Mouse (Mus musculus) frontal cortex, adult 2 months (tissue): ENCODE measurements around the gene Gne. TPM values are rescaled to one million over a fixed set of nuclear protein-coding genes. Genes with fewer than 3 reads are reported as not detected.
"Not testable (repeated sequence)": the region's sequence is repeated elsewhere in the genome, so short reads cannot be mapped to it uniquely, and the experiment has no call there.

Experiments
- DNase-seq, 2 experiments: peaks; one replicate each; pipeline ENCODE4 v3.0.0; 2022; ENCODE audit warnings: low spot score in 1 of 2; ENCODE audit errors: extremely low spot score in 1 of 2
- polyA plus RNA-seq: library from polyadenylated mRNA; depleted of rRNA; stranded (reverse); fragments of >200 nt; gene quantifications from 2 replicates; pipeline ENCODE4 v1.2.3, GENCODE M21; 2012

Gene Gne
- polyA plus RNA-seq, 1 experiment = 18.7 TPM

GRCm38 (mm10) chr4:44073799-44074198 is 10.2 kb downstream of the Gne start:
- no peak for DNase-seq

GRCm38 (mm10) chr4:44072873-44073441 is 11.0 kb downstream of the Gne start:
- DNase-seq = no peak

DNA sequence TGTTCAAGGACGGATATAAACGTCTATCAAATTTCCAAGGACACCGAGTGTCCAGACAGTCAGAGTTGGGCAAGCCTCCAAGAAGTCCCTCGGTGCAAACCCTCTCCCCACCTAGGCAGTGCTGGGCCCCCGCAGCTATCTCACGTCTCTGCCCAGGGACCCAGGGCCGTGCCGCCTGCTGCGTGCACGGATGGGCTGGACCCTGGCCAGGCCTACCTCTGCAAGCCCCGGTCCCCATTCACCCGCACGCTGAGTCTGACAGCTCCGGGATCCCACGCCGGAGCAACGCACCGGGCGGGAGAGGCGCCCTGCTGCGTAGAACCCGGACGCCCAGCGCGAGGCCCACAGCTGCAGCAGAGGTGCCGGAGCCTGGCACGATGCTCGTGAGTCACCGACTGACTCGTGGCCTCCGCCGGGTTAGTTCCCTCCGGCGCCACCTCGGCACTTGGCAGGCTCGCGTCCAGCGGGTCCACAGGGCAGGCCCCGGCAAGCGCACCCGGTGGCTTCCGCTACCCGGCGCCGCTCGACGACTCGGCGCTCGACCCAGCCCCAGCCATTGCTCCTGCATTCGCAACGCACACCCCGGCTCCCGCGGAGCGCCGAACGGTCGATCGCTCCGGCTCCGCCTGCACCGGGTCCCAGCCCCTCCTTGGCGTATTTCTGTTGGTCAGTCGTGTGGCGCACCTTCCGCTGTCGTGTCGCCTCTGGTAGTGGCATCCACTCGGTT is 11.7 kb downstream of the Gne start:
- peak; percentile 80 to 90 for DNase-seq

DNA sequence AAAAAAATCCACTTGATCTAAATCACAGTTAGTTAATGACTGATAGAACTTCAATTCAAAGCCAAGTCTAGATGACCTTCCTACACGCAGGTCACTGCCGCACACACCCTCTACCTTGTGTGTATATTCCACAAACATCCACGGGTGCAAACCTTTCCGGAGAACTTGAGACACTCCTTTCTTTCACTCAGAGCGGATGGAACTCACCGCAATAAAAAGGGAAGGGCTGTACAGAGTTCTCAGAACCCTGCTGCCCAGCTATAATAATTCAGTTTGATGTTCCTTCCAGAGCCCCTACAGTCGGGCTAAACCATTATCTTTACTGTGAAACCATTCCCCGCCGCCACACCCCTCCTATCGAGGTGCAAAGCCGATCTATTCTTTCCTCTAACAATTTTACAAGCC is 12.2 kb downstream of the Gne start:
- no peak for DNase-seq

DNA sequence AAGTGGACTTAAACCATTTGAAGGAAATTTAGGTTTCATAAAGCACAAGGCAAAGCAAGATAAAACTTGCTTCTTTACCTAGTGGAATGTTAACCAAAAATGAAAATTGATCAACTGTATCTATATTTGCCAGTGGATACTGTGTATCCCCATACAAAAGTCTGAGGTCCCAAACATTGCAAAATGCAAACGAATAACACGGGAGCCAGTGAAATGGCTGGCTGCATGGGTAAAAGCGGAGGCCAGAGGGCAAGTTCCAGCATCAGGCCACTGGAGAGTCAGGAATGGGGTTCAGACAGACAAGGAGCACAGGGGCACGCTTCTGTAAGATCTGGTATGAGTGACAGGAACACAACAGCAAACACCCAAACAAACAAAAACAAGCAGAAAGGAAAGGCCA is 13.3 kb downstream of the Gne start:
- no peak for DNase-seq

GRCm38 (mm10) chr4:44069411-44069810 is 14.6 kb downstream of the Gne start:
- DNase-seq = no peak

GRCm38 (mm10) chr4:44068736-44069135 is 15.2 kb downstream of the Gne start:
- DNase-seq = no peak

DNA sequence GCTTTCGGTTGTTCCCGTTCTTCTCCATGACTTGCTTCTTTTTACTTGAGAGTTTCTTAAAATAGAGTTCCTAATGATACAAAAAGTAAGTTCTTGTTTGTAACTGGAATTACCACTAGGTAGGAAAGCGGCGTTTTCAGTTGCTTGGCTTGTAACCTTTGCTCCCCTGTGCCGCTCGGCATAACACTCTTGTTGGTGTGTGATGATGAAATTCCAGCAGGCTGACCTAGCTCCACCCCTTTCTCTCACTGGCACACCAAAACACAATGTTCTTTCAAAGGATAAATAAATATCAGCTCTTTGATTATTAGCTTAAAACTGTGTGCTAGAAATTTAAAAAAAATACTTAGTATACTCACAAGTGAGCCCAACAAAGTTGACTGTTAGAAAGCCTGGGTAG is 17.1 kb downstream of the Gne start:
- DNase-seq = no peak

DNA sequence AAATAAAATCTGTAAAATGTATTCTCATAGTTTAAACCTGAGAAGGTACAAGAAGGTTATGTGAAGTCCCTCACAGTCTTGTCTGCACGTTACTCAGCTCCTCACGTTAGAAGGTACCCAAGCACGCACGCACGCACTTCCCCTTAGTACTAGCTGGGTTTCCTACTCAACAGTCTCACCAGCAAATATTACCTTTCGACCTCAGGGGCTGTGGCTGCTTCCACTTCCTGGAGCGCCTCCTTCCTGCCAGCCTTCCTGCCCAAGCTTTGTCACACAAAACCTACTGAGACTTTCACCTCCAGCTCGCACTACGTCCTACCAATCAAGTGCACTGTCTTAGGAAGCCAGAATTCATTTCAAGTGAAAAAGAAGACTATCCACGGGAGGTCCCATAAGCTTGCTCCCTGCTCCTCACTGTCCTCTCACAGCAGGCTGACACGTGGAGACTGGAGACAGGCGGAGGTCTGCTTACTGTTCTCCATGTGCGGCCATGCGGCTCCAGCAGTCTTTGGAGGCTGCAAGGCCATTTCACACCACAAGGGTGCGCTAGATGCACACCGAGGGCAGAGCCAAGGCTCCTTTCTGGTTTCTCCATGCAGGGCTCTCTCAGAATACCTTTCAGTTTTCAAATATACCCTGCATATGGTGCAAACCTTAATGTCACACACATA is 18.5 kb downstream of the Gne start:
- peak; percentile 69 to 98 for DNase-seq

- no peak for DNase-seq
Observed at GRCm38 (mm10) chr4:44062816-44063215, 21.2 kb downstream of the Gne start.

- DNase-seq = peak in 1 of 2 experiments; percentile 52
Observed at GRCm38 (mm10) chr4:44062062-44062461, 21.9 kb downstream of the Gne start.

GRCm38 (mm10) chr4:44059674-44060073 is 24.3 kb downstream of the Gne start:
- no peak for DNase-seq

- DNase-seq = no peak
Observed at GRCm38 (mm10) chr4:44049812-44050211, 34.2 kb downstream of the Gne start.

- no peak for DNase-seq
Observed at GRCm38 (mm10) chr4:44046066-44046465, 37.9 kb downstream of the Gne start.

DNA sequence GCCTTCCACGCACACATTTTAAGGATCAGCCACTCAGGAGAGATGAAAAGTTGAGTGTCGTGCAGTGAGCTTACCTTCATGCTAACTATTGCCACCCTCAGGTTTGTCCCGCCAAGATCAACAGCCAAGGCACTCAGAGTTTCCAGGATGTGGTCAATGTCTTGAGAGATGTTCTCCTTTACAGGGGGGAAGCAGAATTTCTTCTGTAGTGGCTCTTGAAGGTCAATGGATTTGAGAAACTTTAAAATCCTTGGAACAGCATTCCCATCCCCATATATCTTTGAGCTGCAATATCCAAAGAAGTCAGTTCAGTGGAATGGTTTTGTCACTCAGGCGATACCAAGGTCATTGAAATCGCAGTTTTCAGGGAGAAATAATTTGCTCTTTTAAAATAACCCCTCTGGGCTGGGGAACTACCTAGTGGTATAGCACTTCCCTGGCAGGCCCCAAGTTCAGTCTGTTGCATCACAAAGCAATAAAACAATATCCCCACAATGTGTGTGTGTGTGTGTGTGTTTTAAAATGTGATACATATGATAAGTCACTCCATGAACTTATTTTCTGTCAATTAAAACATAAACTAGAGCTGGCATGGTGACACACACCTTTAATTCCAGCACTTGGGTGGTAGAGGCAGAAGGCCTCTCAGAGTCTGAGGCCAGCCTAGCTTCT is 39.2 kb downstream of the Gne start:
- no peak for DNase-seq

- not testable (repeated sequence) for DNase-seq
Observed at GRCm38 (mm10) chr4:44043182-44043581, 40.8 kb downstream of the Gne start.

- DNase-seq = no peak
Observed at GRCm38 (mm10) chr4:44042429-44042828, 41.5 kb downstream of the Gne start.

DNA sequence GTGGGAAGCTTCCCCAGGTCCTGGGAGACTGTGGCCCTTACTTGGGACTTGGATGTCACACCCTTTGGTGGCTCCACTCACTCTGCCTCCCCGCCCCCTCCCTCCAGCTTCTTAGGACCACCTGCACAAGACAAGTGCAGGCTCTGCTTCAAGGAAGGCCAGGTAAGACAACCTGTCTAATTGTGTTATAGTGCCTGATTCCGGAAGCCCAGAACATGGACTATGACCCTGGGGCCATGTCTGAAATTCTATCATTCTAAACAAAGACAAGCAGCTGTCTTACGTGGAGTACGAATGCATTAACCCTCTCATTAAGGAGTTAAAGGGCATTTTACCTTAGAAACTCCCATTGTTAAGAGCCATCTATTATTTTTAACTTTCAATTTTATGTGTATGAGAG is 43.2 kb downstream of the Gne start:
- DNase-seq = no peak

DNA sequence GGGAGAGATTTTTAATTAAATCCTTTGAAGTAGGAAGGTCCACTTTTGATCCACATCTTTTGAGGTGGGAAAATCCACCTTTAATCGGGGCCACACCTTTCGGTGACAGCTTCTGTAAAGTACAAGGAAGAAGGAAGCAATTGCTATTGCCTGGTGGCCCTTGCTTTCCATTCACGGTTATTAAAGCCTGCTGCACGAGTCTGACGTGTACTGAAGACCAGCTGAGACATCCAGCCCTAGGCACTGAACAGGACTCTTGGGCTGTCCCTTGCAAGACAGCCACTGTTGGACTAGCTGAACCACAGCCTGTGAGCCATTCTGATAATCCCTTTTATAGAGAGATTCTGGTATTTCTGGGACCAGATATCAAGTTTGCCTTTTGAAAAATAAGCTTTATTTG is 47.5 kb downstream of the Gne start:
- no peak for DNase-seq

GRCm38 (mm10) chr4:44031521-44031920 is 52.5 kb downstream of the Gne start:
- no peak for DNase-seq

GRCm38 (mm10) chr4:44029661-44030066 is 54.3 kb downstream of the Gne start:
- no peak for DNase-seq
